Mouse (Mus musculus) ovary, adult 18-20 months (tissue): ENCODE results near the gene Kcnn1.

Source experiments
- DNase-seq: peaks from one replicate; pipeline ENCODE4 v3.0.0; 2022; ENCODE audit warnings: low spot score, mixed read lengths

The Kcnn1 gene

DNA sequence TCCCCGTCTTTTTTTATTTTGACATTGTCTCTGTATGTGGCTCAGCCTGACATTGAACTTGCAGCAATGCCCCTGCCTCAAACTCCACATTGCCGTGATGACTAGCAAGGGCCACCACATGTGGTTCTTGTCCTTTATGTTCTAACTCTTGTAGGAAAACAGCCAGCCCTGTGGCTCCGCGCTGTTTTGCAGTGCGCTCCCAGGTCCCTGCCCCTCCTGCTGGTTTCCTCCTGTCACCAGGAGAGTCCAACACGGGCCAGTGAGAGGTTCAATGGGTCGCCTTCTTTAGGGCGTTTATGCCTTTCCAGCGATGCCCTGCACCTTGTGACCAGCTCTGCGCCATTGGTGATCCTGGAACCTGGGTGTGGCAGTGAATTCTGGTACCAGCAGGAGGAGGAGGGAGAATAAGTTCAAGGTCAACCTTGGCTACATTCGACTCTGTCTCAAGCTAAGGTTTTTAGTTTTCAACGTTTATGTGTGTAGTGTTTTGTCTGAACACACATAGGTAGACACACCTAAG is 3.0 kb upstream of the Kcnn1 start:
- DNase-seq: no peak

GRCm38 (mm10) chr8:70865350-70866000 is 2.4 kb upstream of the Kcnn1 start:
- DNase-seq: peak; percentile 99

DNA sequence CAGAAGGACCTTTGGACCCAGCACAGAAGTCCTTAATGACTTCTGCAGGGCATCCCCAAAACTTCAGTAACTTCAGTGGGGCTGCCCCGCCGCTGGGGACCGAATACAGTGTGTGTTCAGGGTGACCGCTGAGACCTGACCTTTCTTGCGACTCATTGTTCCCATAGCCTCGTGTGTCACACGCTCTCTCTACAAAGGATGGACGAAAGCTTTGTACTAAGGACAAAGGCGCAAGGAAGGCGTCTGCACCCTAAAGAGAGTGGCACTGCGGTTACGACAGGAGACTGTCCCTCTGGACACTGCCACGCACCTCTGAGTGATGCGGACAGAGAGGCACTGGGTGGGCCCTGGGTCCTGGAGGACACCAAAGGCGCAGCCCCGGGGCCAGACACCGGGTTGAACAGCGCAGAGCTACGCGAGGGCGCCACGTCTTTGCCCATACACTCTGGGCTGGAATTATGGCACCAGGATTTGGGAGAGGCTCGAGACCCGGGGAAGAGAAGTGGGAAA is 1.7 kb upstream of the Kcnn1 start:
- no peak for DNase-seq

DNA sequence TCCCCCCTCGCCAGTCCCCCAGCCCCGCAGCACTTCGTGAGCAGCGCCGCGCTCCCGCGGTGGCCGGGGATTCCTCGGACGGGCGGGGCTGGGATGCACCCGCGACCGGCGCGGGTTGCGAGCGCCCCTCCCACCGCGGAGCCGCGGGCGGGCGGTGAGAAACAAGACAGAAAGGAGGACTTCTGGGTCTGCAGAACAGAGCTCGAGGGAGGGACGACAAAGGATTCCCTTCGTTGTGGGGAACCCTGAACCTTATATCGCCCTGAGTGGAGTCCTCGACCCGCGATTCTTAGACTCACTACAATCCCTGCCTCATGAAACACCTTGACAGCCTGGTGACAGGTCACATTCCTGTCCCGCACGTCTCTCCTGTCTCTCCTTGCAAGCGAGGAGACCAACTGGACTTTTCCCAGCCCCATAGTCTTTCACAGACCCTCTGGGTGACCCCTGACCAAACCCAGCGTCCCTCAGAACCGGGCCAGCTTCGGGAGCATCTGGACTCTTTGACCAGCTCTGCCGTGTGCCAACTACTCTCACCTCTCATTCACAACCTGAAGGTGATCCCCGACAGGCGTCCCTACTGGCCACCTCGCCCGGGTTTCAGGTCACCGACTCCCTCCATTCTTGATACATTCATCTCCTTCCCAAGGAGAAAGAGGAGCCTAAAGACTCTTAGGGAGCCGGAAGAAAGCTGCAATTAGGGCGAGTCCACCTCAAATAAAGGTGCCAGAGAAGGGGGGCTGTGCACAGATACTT is 1.1 kb upstream of the Kcnn1 start:
- DNase-seq: no peak

DNA sequence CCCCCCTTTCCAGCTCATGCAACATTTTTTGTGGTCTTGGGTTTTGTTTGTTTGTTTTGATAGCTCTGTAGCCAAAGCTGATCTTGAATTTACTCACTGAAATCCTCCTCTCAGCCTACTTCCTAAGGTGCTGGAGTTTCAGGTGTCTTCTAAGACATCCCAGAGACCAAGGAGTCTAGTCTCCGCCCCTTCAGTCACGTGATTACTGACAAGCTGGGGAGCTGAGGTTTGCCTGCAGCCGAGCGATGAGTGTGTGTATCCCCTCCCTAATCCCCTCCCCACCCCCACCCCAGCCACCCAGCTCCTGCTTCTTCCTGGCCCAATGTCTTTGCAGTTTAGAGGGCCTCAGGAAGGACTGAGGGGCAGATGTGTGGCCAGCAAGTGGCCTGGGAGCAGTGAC is 5.5 kb downstream of the Kcnn1 start:
- DNase-seq: no peak

DNA sequence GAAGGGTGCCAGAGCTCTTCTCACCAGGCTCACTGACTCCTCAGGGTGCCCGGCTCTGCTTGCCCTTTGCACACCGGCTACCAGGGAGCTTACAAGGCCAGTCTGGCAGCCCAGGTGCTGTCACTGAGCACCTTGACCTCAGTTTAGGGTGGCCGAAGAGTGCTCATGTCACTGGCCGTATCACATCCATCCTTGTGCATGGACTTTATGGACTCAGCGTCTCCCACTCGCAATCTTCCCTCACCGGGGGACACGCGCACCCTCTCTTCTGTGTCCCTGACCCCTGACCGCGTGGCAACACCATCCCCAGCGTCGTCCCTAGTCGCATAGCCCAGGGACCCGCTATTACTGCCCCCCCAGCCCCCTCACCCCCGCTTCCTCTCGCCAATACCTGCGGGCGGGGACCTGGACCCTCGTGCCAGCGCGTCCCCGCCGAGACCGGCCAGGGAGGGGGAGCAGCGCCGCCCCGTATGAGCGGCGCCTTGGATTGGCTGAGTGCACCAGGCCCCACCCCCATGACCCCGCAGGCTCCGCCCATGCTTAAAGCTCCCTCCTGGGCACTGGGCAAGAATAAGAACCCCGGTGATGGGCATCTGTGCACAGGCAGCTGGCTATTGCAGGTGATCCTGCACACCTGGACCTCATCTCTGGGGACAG is 6.4 kb downstream of the Kcnn1 start:
- peak; percentile 62 for DNase-seq

DNA sequence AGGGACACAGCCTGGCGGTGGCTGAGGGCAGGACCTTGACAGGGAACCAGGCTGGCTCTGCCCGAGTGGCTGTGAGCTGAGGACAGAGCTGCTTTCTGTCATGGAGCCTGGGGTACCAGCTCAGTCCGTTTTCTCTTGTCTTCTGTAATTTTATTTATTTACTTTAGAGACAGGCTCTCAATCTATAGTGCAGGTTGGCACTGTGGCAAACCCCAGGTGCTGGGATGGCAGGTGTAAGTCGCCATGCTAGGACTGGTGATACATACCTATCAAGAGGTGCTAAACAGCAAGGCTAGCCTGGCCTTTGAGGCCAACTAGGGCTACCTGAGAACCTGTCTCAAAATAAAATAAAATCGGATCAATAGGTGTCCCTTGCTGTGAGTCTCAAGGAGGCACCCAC is 7.0 kb downstream of the Kcnn1 start:
- no peak for DNase-seq

- no peak for DNase-seq
Measured at GRCm38 (mm10) chr8:70853863-70854262, 9.2 kb downstream of the Kcnn1 start.

DNA sequence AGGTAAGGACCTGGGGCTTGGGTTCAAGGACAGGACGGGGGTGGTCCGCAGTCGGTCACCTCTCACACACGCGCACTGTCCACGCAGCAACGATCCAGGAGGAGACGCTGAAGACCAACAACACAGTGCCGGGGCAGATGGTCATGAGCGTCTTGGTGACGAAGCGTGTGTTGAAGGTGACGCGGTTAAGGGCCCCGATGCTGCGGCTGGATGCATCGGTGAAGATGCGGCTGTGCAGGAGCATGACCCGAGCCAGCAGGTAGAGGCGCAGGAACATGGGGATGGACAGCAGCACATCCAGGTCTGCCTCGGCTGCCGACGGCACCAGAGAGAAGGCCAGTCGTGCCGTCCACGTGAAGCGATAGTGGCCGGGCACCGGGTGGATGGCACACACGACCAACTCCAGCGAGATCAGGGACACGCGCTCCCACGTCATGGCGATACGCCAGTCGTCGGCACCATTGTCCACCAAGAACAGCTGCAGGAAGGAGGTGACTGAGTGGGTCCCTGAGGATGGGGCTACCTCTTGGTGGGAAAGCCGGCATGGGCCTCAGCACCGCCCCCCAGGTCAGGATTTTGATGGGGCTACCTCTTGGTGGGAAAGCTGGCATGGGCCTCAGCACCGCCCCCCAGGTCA is 10.3 kb downstream of the Kcnn1 start:
- no peak for DNase-seq

- DNase-seq: no peak
Measured at GRCm38 (mm10) chr8:70851837-70852236, 11.2 kb downstream of the Kcnn1 start.

GRCm38 (mm10) chr8:70850947-70851346 is 12.1 kb downstream of the Kcnn1 start:
- DNase-seq: no peak

- no peak for DNase-seq
Measured at GRCm38 (mm10) chr8:70850132-70850845, 12.8 kb downstream of the Kcnn1 start.

- DNase-seq: no peak
Measured at GRCm38 (mm10) chr8:70849333-70849990, 13.6 kb downstream of the Kcnn1 start.

DNA sequence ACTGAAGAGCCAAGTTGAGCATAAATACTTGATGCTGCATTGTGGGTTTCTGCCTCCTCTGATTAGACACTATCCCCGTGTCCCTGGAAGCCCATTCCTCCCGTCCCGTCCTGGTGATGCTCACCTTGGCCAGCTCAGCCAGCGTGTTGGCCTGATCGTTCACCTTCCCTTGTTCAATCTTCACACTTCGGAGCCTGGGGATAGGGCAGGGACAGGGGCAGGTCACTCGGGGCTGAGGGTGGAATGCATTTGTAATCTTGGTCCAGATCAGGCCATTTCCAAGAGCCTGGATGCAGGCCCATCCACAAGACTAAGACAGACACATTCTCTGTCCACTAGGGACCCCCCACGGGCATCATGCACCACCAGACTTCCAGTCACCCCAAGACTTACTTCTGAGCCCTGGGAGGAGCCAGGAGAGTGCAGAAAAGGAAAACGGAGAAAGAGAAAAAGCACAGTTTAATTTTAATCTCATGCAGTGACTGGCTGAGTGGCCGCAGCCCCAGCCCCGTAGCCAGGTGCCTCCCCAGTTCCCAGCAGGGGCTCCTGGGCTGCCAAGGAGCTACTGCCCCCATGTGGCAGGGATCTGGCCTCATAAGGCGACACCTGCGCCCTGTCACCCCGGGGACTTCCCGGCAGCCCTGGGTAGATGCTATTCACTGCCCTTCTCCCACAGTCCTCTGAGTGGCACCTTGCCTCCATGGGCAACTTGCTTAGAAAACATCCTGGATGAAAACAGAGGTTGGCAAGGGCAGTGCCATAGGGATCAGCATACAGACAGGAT is 16.5 kb downstream of the Kcnn1 start:
- no peak for DNase-seq

DNA sequence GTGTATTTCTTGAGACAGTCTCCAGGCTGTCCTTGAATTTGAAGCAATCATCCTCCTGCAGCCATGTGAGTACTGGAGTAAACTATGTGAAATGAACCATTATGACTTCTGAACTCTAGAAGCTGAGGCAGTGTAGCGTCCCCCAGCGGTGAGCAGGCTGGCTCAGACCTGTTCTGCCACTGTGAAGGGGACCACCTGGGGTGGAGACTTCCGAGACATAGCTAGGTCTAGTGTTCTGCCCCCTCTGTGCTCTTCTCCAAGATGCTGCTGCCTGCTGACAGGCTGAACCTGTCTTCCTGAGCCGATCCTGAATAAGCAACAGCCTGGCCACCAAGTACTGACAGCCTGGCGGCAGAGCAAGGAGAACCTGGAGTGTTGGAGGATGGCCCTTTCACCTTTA is 17.9 kb downstream of the Kcnn1 start:
- no peak for DNase-seq

DNA sequence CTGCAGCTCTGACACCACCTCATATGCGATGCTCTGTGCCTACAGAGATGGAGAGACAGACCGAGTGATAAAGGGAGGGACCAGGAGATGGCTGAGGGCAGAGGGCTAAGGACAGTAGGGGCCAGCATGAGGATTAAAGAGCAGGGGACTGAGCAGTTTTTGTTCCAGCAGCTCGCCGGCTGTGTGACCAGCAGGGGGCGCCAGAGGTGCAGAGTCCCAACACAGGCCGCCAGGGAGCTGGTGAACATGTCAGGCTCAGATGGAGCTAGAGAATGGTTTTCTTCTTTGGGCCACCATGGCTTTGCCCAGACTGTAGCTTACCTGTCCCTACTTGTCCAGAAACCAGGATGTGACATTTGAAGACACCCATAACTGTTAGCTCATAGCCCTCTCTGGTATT is 18.5 kb downstream of the Kcnn1 start:
- peak; percentile 67 for DNase-seq

- DNase-seq: no peak
Measured at GRCm38 (mm10) chr8:70843941-70844340, 19.1 kb downstream of the Kcnn1 start.

GRCm38 (mm10) chr8:70843214-70843773 is 19.8 kb downstream of the Kcnn1 start:
- DNase-seq: no peak

DNA sequence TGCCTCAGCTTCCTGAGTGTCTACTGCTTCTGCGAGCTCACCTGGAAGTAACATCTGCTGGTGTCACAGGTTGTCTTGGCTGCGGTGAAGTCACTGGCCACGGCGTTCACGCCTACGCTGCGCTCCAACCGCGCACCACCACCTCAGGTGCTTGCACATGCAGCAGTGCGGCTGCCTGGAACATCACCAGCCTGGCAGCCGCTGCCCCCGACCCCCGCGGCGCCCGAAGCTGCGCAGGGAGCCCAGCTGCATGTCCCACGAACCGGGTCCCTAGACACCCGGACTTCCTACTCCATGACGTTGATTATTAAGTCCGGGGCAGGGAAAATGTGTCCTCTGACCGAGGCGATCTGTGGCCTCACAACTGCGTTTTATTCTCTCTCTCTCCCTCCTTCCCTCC is 20.6 kb downstream of the Kcnn1 start:
- DNase-seq: no peak
